Mouse (Mus musculus) erythroblast, embryonic 14.5 days (primary cell): Measurements from ENCODE around the gene Fscn3.

ENCODE experiments used
- GATA1 ChIP-seq: IDR thresholded peaks from 2 replicates; pipeline ENCODE4 v1.6.1; 2012; ENCODE audit warnings: low read length, inconsistent platforms, mixed read lengths
- TAL1 ChIP-seq: IDR thresholded peaks from 3 replicates; pipeline ENCODE4 v1.6.1; 2012; ENCODE audit warnings: low read length, inconsistent platforms, mixed read lengths

DNA sequence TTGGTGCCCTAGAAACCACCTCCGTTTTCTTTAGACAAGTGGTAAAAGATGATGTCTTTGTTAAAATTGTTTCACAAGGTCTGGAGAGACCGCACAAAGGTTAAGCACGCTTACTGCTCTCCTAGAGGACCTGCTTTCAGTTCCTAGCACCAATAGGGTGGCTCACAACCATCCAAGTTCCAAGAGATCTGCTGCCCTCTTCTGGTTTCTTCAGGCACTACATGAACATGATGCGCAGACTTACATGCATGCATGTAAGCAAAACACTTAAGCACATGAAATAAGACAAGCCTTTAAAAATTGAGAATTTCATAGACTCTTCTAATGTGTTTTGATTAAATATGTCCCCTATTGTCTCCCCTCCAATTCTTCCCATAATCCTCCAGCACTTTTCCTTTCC is 27.8 kb upstream of the Fscn3 start:
- TF ChIP-seq TAL1 (no peak), GATA1 (no peak)
